Mouse (Mus musculus) heart, embryonic 14.5 days (tissue): ENCODE data around the gene Thbs3. TPM values are rescaled to one million over a fixed set of nuclear protein-coding genes. Genes with fewer than 3 reads are reported as not detected.

Experiments
- ATAC-seq: fragments of 200-750 bp; cut with Nextera tagmentation; 2 replicates; pipeline ENCODE4 v1.8.0; 2017; ENCODE audit warnings: low read depth, moderate TSS enrichment; ENCODE audit not compliant: insufficient number of reproducible peaks, insufficient read depth, low FRiP score
- H3K27ac ChIP-seq, 2 experiments: fragments of 200-500 bp in 1 of 2; fragments of 300-500 bp in 1 of 2; sonication (generic) in 1 of 2; replicated peaks in 1 of 2; 2 replicates each; pipeline ENCODE4 v1.5.1; 2012 to 2014; ENCODE audit warnings: low read depth in 2 of 2, low read length in 2 of 2, control low read depth in 1 of 2, mild to moderate bottlenecking in 1 of 2, mixed read lengths in 1 of 2; ENCODE audit not compliant: control insufficient read depth in 1 of 2, insufficient read depth in 1 of 2
- H3K27me3 ChIP-seq: fragments of 300-500 bp; sonication (generic); 2 replicates; pipeline ENCODE4 v1.6.1; 2014; ENCODE audit warnings: mild to moderate bottlenecking, low read length, control low read depth; ENCODE audit not compliant: control insufficient read depth, insufficient read depth
- H3K36me3 ChIP-seq: fragments of 300-500 bp; sonication (generic); 2 replicates; pipeline ENCODE4 v1.6.1; 2014; ENCODE audit warnings: mild to moderate bottlenecking, control low read depth, low read length, mixed read lengths; ENCODE audit not compliant: control insufficient read depth, insufficient read depth
- H3K4me1 ChIP-seq, 2 experiments: fragments of 200-500 bp in 1 of 2; fragments of 300-500 bp in 1 of 2; sonication (generic) in 1 of 2; 2 replicates each; pipeline ENCODE4 v1.6.1; 2012 to 2014; ENCODE audit warnings: low read length in 2 of 2, control low read depth in 1 of 2, mixed read lengths in 1 of 2; ENCODE audit not compliant: control insufficient read depth in 2 of 2, insufficient read depth in 2 of 2
- H3K4me2 ChIP-seq: fragments of 300-500 bp; sonication (generic); 2 replicates; pipeline ENCODE4 v1.6.1; 2014; ENCODE audit warnings: mild to moderate bottlenecking, low read length
- H3K4me3 ChIP-seq, 2 experiments: fragments of 200-500 bp in 1 of 2; fragments of 300-500 bp in 1 of 2; sonication (generic) in 1 of 2; 2 replicates each; pipeline ENCODE4 v1.5.1; 2012 to 2014; ENCODE audit warnings: low read length in 2 of 2, mild to moderate bottlenecking in 2 of 2, control low read depth in 1 of 2, low read depth in 1 of 2, moderate library complexity in 1 of 2; ENCODE audit not compliant: control insufficient read depth in 1 of 2, insufficient read depth in 1 of 2
- H3K9ac ChIP-seq: fragments of 300-500 bp; sonication (generic); 2 replicates; pipeline ENCODE4 v1.6.1; 2014; ENCODE audit warnings: mild to moderate bottlenecking, low read length
- H3K9me3 ChIP-seq: fragments of 300-500 bp; sonication (generic); 2 replicates; pipeline ENCODE4 v1.6.1; 2016; ENCODE audit warnings: low read length, control low read depth; ENCODE audit not compliant: control insufficient read depth
- WGBS: fragments of 180-500 bp; shearing (Covaris S2); extraction: QIAGEN DNeasy Blood & Tissue Kit; methylation state at CpG from one replicate; pipeline ENCODE4 v1.1.7; 2014; 5-methylcytosine and 5-hydroxymethylcytosine counted together
- polyA plus RNA-seq: library from polyadenylated mRNA; unstranded; fragments of >200 nt; fragmentation: Nextera tagmentation; extraction: Ambion mirVana; gene quantifications from 2 replicates; pipeline ENCODE4 v1.2.1, GENCODE M21; 2014

Gene Thbs3
- polyA plus RNA-seq, 1 experiment from 2014 or later = 14.5 TPM

DNA sequence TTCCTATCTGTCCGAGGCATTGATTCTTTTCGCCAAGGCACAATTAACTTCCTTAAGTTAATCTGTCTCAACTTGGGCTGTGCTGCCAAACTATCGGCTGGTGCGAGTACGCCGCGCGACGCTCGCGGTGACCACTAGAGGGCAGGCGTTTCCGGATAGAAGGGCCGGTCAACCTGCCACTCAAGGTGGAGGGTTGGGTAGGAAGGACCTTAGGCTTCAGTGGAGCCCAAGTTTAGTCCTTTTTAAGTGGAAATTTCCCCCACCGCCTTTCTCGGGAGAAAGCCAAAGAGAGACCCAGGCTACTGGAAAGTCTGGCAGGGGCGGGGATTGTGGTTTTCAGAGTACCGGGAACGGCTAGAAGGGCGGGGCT lies 13.2 kb downstream of the Thbs3 start:
- Histone ChIP-seq H3K4me2 (peak overlapping the region; percentile 73), H3K36me3 (no peaks in the 10 kb centered on the region), H3K9me3 (no peaks in the 10 kb centered on the region), H3K9ac (peak overlapping the region; percentile 67), H3K27ac (no peak overlapping the region), H3K4me3 (peak overlapping the region; percentile 50 to 60), H3K4me1 (peaks cover 13 to 21% of the 10 kb centered on the region in 2 experiments), H3K27me3 (peaks cover 32% of the 10 kb centered on the region)
- ATAC-seq = peak; percentile 55; the same call in 1 of the 2 replicates
- under 1% methylated on average over 20 of the region's 20 CpGs for WGBS

DNA sequence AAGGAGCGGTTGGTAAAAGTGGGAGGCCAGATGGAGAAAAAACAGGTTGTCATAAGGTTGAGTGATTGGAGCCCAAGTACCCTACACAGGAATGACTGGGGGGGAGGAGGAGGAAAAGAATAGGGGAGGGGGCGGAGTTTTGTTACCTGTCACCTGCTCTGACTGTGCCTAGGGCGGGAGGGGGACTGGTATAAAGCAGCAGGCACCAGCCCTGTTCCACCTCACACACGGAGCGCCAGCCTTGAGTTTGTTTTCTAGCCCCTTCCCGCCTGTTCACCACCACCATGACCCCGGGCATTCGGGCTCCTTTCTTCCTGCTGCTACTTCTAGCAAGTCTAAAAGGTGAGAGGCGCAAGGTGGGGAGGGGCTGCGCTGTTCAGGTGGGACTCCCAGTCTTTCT lies 13.9 kb downstream of the Thbs3 start, which contains the start of gene Muc1:
TSS of gene Muc1 (plus strand) at position 222 of the 400 bp plus-strand sequence.
- Histone ChIP-seq H3K36me3 (no peaks in the 10 kb centered on the region), H3K9me3 (no peaks in the 10 kb centered on the region), H3K4me3 (peak within 1 kb of the TSS; percentile 50 to 60), H3K4me1 (peaks cover 19 to 27% of the 10 kb centered on the region in 2 experiments), H3K4me2 (peak within 1 kb of the TSS; percentile 73), H3K27me3 (peaks cover 32% of the 10 kb centered on the region), H3K9ac (peak within 1 kb of the TSS; percentile 67), H3K27ac (no peak within 1 kb of the TSS)
- WGBS = 22% methylated on average over 10 of the region's 10 CpGs
- ATAC-seq = no peak

DNA sequence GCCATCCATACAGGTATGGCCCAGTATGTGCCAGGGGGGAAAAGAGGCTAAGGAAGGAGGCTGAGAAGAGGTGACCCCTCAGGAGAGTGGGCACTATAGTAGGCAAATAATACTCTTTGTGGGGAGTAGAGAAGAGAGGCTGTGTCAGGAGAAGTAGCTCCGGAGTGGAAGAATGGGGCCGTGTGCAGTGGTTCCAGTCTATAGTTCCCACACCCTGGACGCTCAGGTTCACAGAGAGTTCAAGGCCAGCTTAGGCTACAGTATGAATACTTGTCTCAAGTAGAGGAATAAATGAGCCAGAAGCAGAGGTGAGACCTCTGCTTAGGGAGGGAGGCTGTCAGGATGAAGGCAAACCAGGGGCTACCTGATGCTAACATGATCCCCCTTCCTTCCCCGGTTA lies 14.3 kb downstream of the Thbs3 start:
- no peak overlapping the region for H3K27ac ChIP-seq
- H3K4me3 ChIP-seq = no peak overlapping the region
- no peak overlapping the region for H3K9ac ChIP-seq
- H3K4me2 ChIP-seq = 0 out of 2 replicates have a peak overlapping the region, but pooled peaks have one; percentile 73
- 63% methylated on average over 4 of the region's 4 CpGs for WGBS
- H3K4me1 ChIP-seq = peaks cover 19 to 28% of the 10 kb centered on the region in 2 experiments
- no peaks in the 10 kb centered on the region for H3K9me3 ChIP-seq
- no peak for ATAC-seq
- no peaks in the 10 kb centered on the region for H3K36me3 ChIP-seq
- H3K27me3 ChIP-seq = peaks cover 32% of the 10 kb centered on the region

DNA sequence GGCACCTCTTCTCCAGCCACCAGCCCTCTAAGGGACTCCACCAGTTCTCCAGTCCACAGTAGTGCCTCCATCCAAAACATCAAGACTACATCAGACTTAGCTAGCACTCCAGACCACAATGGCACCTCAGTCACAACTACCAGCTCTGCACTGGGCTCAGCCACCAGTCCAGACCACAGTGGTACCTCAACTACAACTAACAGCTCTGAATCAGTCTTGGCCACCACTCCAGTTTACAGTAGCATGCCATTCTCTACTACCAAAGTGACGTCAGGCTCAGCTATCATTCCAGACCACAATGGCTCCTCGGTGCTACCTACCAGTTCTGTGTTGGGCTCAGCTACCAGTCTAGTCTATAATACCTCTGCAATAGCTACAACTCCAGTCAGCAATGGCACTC lies 15.6 kb downstream of the Thbs3 start:
- peaks cover 24% of the 10 kb centered on the region; the same call in 1 of the 2 replicates for H3K27me3 ChIP-seq
- no peaks in the 10 kb centered on the region for H3K9me3 ChIP-seq
- ATAC-seq = no peak
- H3K9ac ChIP-seq = no peak overlapping the region
- no peak overlapping the region for H3K4me3 ChIP-seq
- H3K27ac ChIP-seq = no peak overlapping the region
- no peaks in the 10 kb centered on the region for H3K36me3 ChIP-seq
- 82% methylated on average over 2 of the region's 2 CpGs for WGBS
- peaks cover 19 to 28% of the 10 kb centered on the region in 2 experiments for H3K4me1 ChIP-seq
- no peak overlapping the region for H3K4me2 ChIP-seq

DNA sequence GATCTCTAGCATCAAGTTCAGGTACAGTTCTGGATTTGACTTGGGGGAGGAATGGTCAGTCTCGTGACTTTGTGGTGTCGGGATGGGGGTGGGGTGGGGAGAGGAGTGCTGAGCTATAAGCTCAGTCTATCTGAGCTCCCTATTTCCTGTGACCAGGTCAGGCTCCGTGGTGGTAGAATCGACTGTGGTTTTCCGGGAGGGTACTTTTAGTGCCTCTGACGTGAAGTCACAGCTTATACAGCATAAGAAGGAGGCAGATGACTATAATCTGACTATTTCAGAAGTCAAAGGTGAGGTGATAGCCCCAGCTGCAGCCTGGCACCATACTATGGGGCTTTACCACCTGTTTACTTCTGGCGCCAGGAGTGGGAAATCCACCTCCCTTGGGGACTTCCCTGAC lies 16.4 kb downstream of the Thbs3 start:
- no peak overlapping the region for H3K4me2 ChIP-seq
- H3K9me3 ChIP-seq = no peaks in the 10 kb centered on the region
- H3K4me3 ChIP-seq = no peak overlapping the region
- H3K9ac ChIP-seq = no peak overlapping the region
- ATAC-seq = no peak
- H3K27ac ChIP-seq = no peak overlapping the region
- H3K27me3 ChIP-seq = peaks cover 17% of the 10 kb centered on the region; the same call in 1 of the 2 replicates
- no peaks in the 10 kb centered on the region for H3K36me3 ChIP-seq
- H3K4me1 ChIP-seq = peaks cover 19 to 28% of the 10 kb centered on the region in 2 experiments
- WGBS = 49% methylated on average over 7 of the region's 7 CpGs

DNA sequence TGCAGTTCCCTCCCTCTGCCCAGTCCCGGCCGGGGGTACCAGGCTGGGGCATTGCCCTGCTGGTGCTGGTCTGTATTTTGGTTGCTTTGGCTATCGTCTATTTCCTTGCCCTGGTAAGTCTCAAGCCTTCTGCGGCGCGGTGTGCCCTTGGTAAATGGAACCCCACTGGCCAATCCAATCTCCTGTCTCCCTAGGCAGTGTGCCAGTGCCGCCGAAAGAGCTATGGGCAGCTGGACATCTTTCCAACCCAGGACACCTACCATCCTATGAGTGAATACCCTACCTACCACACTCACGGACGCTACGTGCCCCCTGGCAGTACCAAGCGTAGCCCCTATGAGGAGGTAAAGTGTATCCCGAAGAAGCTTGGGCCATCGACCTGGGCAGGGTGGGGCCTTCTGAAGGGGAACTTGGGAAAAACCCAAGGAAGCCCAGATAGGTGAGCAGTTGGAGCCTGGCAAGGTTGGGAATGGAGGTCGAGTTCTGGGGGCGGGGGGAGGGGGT lies 16.8 kb downstream of the Thbs3 start:
- WGBS = 67% methylated on average over 16 of the region's 16 CpGs
- no peak for ATAC-seq
- peaks cover 19 to 26% of the 10 kb centered on the region in 2 experiments for H3K4me1 ChIP-seq
- no peak overlapping the region for H3K9ac ChIP-seq
- no peak overlapping the region for H3K4me2 ChIP-seq
- no peaks in the 10 kb centered on the region for H3K9me3 ChIP-seq
- H3K36me3 ChIP-seq = no peaks in the 10 kb centered on the region
- H3K27me3 ChIP-seq = peaks cover 12% of the 10 kb centered on the region; the same call in 1 of the 2 replicates
- no peak overlapping the region for H3K4me3 ChIP-seq
- H3K27ac ChIP-seq = no peak overlapping the region

DNA sequence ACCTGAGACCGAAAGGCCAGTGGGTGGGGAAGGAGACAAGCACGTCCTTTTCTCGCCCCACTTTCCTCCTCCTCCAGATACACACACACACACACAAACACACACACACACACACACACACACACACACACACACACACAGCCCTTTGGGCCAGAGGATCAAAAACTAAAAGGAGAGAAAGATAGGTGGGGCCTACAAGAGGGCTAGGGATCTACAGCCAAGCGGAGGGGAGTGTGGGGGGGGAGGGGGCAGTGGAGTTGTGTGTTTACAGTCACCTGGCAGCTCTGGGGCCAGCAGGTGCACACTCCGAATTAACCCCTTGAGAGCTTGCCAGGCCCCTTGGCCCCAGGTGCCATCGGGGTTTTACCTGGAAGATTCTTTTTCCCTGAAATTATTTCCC lies 17.6 kb downstream of the Thbs3 start:
- Histone ChIP-seq H3K36me3 (no peaks in the 10 kb centered on the region), H3K9ac (no peak overlapping the region), H3K27me3 (peaks cover 12% of the 10 kb centered on the region; the same call in 1 of the 2 replicates), H3K4me2 (no peak overlapping the region), H3K27ac (no peak overlapping the region), H3K9me3 (no peaks in the 10 kb centered on the region), H3K4me3 (no peak overlapping the region), H3K4me1 (peaks cover 13 to 20% of the 10 kb centered on the region in 2 experiments)
- ATAC-seq = no peak
- WGBS = 74% methylated on average over 6 of the region's 6 CpGs
